Mouse (Mus musculus): Measurements from ENCODE around the gene Spg7. TPM values are rescaled to one million over a fixed set of nuclear protein-coding genes. Genes with fewer than 3 reads are reported as not detected.
A peak's percentile ranks its signal among the peaks of the same experiment; 100 is the strongest.

Gene Spg7
- polyA plus RNA-seq, 1 experiment, result 361 TPM

DNA sequence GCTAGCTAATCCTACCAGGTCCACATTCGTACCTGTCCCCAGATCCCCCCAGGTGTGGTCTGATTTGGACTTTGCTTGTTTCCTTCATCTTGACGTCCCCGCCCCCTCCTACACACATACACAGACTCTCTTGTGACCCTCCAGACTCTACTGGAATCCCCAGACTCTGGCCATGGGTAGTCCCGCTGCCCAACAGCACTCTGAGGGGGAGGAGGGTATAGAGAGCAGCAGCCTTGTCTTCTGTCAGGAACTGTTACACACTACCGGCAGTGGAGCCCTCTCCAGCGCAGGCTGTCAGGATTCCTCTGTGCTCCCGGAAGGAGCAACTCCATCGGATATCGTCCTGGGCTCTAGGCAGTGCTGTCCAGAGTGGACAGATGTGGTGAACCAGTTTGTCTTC is 68.3 kb downstream of the Spg7 start:
- Histone ChIP-seq H3K4me3 (ENCODE audit: insufficient read depth, low read depth, low read length) (no peak overlapping the region), H3K4me1 (ENCODE audit: control insufficient read depth, insufficient read depth, low read length) (peaks cover 22% of the 10 kb centered on the region), H3K27ac (ENCODE audit: insufficient read depth, low read depth, low read length) (no peak overlapping the region)
- no peak for TF ChIP-seq CTCF (IDR thresholded peaks at IDR 0.05; ENCODE audit: insufficient read depth, low read depth, low read length)
- WGBS, result 68% methylated on average over 9 of the region's 9 CpGs

DNA sequence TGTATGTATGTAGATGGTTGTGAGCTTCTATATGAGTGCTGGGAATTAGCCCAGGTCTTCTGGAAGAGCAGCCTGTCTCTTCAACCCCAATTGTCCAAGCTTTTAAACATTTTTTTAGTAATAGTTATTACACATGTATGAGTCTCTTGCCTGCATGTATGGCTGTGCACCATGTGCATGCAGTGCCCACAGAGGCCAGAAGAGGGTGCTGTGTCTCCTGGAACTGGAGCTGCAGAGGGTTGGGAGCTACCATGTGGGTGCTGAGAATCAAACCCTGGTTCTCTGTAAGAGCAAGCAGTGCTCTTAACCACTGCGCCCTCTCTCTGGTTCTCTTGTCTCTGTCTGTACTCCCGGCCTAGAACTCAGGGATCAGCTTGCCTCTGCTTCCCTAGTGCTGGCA is 70.2 kb downstream of the Spg7 start:
- TF ChIP-seq CTCF (IDR thresholded peaks at IDR 0.05; ENCODE audit: insufficient read depth, low read depth, low read length) (no peak), POLR2A (IDR thresholded peaks at IDR 0.05; ENCODE audit: insufficient read depth, low read depth, low read length) (no peak)
- WGBS, result 100% methylated on average over 2 of the region's 2 CpGs

DNA sequence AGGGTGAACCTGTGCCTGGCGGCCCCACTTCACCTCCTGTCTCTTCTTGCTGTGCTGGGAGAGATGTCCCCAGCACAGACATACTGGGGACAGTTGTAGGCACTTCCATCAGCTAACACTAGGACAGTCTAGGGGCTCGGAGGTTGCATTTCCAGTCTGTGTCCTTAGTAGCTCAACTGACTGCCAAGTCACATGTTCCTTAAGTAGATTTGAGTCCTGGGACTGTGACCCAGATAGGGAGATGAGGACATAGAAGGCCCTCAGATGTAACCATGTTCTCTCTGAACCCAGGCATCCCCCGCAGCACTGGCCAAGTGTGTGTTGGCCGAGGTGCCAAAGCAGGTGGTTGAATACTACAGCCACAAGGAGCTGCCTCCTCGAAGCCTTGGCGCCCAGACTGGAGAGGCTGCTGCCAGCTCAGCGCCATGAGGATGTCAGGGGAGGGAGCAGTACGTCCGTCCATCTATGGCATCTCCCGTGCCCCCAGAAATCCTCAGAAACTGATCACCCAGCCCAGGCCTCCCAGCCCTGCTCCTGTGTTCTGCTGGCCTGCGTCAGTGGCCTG is 71.5 kb downstream of the Spg7 start:
- Histone ChIP-seq H3K4me1 (ENCODE audit: control insufficient read depth, insufficient read depth, low read length) (peaks cover 41% of the 10 kb centered on the region), H3K4me3 (ENCODE audit: insufficient read depth, low read depth, low read length) (no peak overlapping the region), H3K27ac (ENCODE audit: insufficient read depth, low read depth, low read length) (peak overlapping the region; percentile 58; the same call in 1 of the 2 replicates)
- no peak for TF ChIP-seq CTCF (IDR thresholded peaks at IDR 0.05; ENCODE audit: insufficient read depth, low read depth, low read length)
- no peak for TF ChIP-seq POLR2A (IDR thresholded peaks at IDR 0.05; ENCODE audit: insufficient read depth, low read depth, low read length)
- 81% methylated on average over 11 of the region's 11 CpGs for WGBS

More for the DNA sequence above, 70.2 kb downstream of the Spg7 start:
- Histone ChIP-seq H3K27ac (ENCODE audit: insufficient read depth, low read depth, low read length) (no peak overlapping the region), H3K4me3 (ENCODE audit: insufficient read depth, low read depth, low read length) (no peak overlapping the region), H3K4me1 (ENCODE audit: control insufficient read depth, insufficient read depth, low read length) (peaks cover 31% of the 10 kb centered on the region)

DNA sequence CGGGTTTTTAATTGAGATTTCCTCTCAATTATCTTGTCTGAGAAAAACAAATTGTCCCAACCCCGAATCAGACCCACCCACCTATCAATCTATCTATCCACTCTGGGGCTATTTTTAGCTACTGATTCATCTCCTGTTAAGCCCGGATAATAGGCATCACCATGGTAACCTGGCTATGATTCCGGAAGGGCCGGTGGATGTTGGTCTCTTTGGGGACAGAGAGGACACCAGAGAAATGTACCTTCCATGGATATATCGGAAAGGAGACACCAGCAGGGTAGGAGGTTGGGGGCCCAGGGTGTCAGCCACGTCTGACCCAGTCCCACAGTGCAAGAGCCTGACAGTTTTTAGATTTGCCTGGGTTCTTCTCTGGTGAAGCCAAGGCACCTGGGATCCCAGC is 72.7 kb downstream of the Spg7 start:
- 13% methylated on average over 7 of the region's 7 CpGs for WGBS
- TF ChIP-seq CTCF (IDR thresholded peaks at IDR 0.05; ENCODE audit: insufficient read depth, low read depth, low read length) (no peak), POLR2A (IDR thresholded peaks at IDR 0.05; ENCODE audit: insufficient read depth, low read depth, low read length) (no peak)

DNA sequence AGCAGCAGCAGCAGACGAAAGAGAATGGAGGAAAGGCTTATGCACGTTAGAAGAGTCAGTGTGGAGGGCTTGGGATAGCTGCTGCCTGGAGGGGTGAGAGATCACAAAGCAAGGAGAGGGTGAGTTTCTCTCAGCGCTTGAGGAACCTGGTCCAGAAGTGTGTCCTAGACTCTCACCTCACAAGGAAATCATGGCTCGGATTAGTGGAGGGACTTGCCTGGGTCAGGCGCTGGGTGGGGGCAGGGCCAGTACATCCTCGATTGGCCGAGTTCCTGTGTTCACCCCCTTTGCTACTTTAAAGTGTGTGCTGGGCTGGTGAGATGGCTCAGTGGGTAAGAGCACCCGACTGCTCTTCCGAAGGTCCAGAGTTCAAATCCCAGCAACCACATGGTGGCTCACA is 73.1 kb downstream of the Spg7 start:
- H3K27ac ChIP-seq (ENCODE audit: insufficient read depth, low read depth, low read length), result peak overlapping the region; percentile 17; the same call in 1 of the 2 replicates
- WGBS, result 46% methylated on average over 9 of the region's 9 CpGs
- TF ChIP-seq POLR2A (IDR thresholded peaks at IDR 0.05; ENCODE audit: insufficient read depth, low read depth, low read length) (no peak), CTCF (IDR thresholded peaks at IDR 0.05; ENCODE audit: insufficient read depth, low read depth, low read length) (no peak)
- H3K4me3 ChIP-seq (ENCODE audit: insufficient read depth, low read depth, low read length), result no peak overlapping the region
- H3K4me1 ChIP-seq (ENCODE audit: control insufficient read depth, insufficient read depth, low read length), result peaks cover 45% of the 10 kb centered on the region

More for the DNA sequence above, 72.7 kb downstream of the Spg7 start:
- peaks cover 45% of the 10 kb centered on the region for H3K4me1 ChIP-seq (ENCODE audit: control insufficient read depth, insufficient read depth, low read length)
- H3K4me3 ChIP-seq (ENCODE audit: insufficient read depth, low read depth, low read length), result no peak overlapping the region
- H3K27ac ChIP-seq (ENCODE audit: insufficient read depth, low read depth, low read length), result peak overlapping the region; percentile 17; the same call in 1 of the 2 replicates

DNA sequence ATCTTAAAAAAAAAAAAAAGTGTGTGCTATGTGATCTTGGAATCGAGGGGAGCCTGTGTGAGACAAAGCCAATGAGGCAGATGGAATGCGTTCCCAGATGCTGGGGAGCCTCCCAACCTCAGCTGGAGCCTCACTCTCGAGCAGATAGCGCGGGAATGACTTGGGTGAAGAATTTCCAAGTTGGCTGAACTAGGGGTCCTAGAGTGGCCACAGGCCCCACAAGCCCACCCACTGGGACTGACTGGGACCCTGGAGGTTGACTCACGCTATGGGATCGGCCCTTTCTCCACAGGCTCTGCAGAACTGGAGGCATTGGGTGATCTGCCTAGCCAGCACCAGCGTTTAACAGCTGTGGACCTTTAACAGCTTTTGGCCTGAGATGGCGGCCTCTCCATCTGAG is 73.5 kb downstream of the Spg7 start:
- H3K27ac ChIP-seq (ENCODE audit: insufficient read depth, low read depth, low read length), result no peak overlapping the region; the same call in 1 of the 2 replicates
- H3K4me3 ChIP-seq (ENCODE audit: insufficient read depth, low read depth, low read length), result no peak overlapping the region
- TF ChIP-seq POLR2A (IDR thresholded peaks at IDR 0.05; ENCODE audit: insufficient read depth, low read depth, low read length) (no peak), CTCF (IDR thresholded peaks at IDR 0.05; ENCODE audit: insufficient read depth, low read depth, low read length) (no peak)
- 87% methylated on average over 9 of the region's 9 CpGs for WGBS
- H3K4me1 ChIP-seq (ENCODE audit: control insufficient read depth, insufficient read depth, low read length), result peaks cover 45% of the 10 kb centered on the region

DNA sequence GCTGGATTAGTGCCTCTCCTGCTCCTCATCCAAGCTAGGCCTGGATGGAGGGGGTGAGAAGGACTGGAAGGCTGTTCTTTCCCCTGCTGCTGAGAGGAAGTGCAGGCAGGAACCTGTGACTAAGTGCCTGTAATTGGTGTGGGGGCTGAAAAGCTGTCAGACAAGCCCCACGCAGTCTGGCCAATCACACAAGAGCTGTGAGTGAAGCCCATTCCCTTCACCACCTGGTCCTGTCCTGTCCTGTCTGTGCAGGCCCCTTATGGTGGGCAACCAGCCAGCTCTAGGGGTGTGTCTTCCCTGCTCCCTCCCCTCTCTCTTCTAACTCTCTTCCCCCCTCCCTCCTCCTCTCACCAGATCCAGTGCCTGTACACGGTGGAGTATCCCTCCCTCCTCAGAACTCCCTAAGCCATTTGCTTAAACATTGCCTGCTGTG is 74.9 kb downstream of the Spg7 start:
- Histone ChIP-seq H3K27ac (ENCODE audit: insufficient read depth, low read depth, low read length) (peak overlapping the region; percentile 88), H3K4me1 (ENCODE audit: control insufficient read depth, insufficient read depth, low read length) (peaks cover 52% of the 10 kb centered on the region), H3K4me3 (ENCODE audit: insufficient read depth, low read depth, low read length) (no peak overlapping the region)
- TF ChIP-seq POLR2A (IDR thresholded peaks at IDR 0.05; ENCODE audit: insufficient read depth, low read depth, low read length) (0 out of 2 replicates have a peak, but pooled peaks have one; percentile 25), CTCF (IDR thresholded peaks at IDR 0.05; ENCODE audit: insufficient read depth, low read depth, low read length) (no peak)
- 5% methylated on average over 2 of the region's 2 CpGs for WGBS

DNA sequence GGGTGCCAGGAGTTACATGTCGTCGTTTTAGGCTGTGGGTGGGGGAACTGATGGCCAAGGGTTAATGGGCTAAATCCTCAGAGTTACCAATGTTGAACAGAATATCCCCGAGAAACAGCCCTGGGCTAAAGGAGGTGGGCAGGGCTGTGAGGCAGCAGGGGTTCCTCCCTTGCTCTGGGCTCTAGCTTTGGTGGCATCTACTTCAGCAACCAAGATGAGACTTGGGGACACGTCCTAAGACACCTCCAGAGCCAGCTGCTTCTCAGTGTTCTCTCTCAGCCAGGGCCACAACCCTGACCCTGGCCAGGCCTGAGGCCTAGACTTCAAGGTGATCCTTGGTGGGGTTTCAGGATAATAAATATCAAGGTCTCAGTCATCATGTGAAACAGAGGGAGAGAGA is 76.0 kb downstream of the Spg7 start:
- no peak overlapping the region for H3K4me3 ChIP-seq (ENCODE audit: insufficient read depth, low read depth, low read length)
- WGBS, result 63% methylated on average over 4 of the region's 4 CpGs
- TF ChIP-seq CTCF (IDR thresholded peaks at IDR 0.05; ENCODE audit: insufficient read depth, low read depth, low read length) (no peak), POLR2A (IDR thresholded peaks at IDR 0.05; ENCODE audit: insufficient read depth, low read depth, low read length) (no peak)
- H3K27ac ChIP-seq (ENCODE audit: insufficient read depth, low read depth, low read length), result peak overlapping the region; percentile 88
- peaks cover 52% of the 10 kb centered on the region for H3K4me1 ChIP-seq (ENCODE audit: control insufficient read depth, insufficient read depth, low read length)

DNA sequence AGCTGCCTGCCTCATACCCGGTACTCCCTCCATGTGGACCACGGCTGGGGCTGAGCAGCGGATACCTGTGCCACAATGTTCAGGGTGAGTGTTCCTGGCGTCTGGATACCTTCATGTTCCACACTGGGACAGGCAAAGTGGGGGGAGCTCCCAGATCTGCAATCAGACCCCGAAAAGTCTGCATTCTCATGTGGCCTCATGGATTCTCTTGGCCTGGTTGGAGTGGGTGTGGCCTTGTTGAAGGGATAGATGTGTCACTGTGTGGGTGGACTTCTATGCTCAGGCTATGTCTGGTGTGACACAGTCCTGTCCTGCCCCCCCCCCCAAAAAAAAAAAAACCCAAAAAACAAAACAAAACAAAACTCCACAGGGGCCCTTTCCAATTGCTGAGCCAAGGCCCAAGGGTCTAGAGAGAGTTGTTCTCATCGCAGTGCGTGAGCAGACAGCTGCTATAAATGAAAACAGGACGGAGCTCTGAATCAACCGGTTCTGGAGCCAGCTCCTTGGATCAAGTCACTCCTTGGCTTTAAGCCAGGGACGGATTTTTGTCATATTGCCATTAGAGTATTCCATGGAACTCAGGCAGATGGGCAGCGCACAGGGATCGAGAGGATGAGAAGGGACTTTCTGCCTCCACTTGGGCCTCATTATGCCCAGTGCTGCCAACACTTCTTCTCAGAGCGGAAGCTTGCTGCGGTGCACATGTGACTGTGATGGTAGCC is 79.2 kb downstream of the Spg7 start:
- WGBS, result 59% methylated on average over 14 of the region's 14 CpGs
- Histone ChIP-seq H3K4me3 (ENCODE audit: insufficient read depth, low read depth, low read length) (no peak overlapping the region), H3K27ac (ENCODE audit: insufficient read depth, low read depth, low read length) (no peak overlapping the region), H3K4me1 (ENCODE audit: control insufficient read depth, insufficient read depth, low read length) (peaks cover 35% of the 10 kb centered on the region)
- TF ChIP-seq POLR2A (IDR thresholded peaks at IDR 0.05; ENCODE audit: insufficient read depth, low read depth, low read length), result no peak
- no peak for TF ChIP-seq CTCF (IDR thresholded peaks at IDR 0.05; ENCODE audit: insufficient read depth, low read depth, low read length)

Measured in olfactory bulb, adult 2 months (tissue).